Mouse (Mus musculus): ENCODE results near the gene Ltb.

The Ltb gene

DNA sequence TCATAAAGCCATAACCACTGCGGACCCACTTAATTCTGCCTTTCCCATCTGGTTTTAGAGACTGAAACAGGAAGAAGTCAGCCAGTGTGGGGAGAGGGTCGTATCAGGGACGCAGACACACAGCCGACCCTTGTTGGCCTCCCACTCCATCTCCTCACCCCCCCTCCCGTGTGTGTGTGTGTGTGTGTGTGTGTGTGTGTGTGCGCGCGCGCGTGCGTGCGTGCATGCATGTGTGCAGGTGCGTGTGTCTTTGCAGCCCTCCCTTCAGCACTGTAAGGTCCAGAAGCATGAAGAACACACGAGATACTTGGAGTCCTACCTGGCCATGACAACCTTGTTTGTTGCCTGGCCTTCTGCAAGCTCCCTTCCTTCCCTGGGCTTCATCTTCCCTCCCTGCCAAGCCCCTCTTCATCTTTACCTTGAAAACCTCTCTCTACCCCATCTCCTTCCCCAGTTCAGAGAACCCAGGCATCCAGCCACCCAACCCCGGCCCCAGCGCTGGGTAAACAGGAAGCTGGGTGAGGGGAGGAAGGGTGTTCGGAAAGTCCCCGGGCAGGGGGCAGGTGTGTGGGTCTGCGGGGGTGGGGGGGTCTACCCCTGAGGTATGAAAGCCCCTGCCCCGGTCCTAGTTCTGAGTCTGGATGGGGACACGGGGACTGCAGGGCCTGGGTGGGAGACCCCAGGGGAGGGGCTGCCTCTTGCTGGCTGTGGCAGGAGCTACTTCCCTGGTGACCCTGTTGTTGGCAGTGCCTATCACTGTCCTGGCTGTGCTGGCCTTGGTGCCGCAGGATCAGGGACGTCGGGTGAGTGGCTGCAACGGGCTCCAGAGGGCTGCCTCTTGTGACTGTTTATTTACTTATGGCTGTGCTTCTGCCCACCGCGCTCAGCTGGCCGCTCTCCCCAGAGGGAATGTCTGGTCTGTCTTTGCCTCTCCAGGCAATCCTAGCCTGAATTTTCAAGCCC lies at the start of gene Ltb:
Gene Ltb, plus strand, starts transcription at position 559 of the 963 bp plus-strand sequence.
- no peak for DNase-seq (ENCODE audit: low spot score)

DNA sequence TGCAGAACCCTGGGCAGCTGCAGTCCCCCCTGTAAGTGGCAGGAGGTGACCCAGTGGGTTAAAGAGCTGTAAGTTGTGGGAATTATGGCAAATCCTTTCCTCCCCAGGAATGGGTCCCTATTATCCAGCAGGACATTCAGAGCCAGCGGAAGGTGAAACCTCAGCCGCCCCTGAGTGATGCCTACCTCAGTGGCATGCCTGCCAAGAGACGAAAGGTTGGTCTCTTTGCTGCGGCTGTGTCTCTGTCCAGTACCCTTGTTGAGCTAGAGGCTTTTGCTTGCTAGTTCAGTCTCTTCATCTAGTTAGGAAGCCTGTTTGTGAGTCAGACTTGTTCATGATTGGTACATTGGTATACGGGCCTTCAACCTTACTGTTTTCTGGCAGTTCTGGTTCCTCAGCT lies 48.1 kb upstream of the Ltb start:
- no peak for DNase-seq (ENCODE audit: low spot score)

DNA sequence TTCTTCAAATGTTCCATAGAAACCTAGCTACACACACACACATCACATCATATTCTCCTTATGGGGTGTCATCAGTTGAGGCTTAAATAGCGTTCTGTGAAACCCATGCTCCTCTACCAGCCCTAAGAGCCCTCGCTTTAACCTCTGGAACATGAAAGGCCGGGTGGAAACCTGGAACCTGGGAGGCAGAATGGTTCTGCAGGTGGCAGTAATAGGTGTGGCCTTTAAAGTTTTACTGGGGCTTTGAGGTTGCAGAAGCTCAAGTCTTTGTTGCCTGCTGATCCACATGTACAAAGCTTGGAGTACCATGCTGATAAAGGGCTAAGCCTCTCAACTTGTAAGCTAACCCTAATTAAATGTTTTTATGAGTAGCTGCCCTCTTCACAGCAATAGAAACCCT lies 46.9 kb upstream of the Ltb start:
- no peak for DNase-seq (ENCODE audit: low spot score)

GRCm38 (mm10) chr17:35147922-35148639 lies 46.2 kb upstream of the Ltb start:
- DNase-seq (ENCODE audit: low spot score), result peak; percentile 13

GRCm38 (mm10) chr17:35152121-35152520 lies 42.1 kb upstream of the Ltb start:
- no peak for DNase-seq (ENCODE audit: low spot score)

- no peak for DNase-seq (ENCODE audit: low spot score)
These were observed 41.2 kb upstream of the Ltb start for GRCm38 (mm10) chr17:35153077-35153476.

GRCm38 (mm10) chr17:35153931-35154330 lies 40.3 kb upstream of the Ltb start:
- DNase-seq (ENCODE audit: low spot score), result no peak

- DNase-seq (ENCODE audit: low spot score), result no peak
These were observed 39.6 kb upstream of the Ltb start for GRCm38 (mm10) chr17:35154616-35155015.

DNA sequence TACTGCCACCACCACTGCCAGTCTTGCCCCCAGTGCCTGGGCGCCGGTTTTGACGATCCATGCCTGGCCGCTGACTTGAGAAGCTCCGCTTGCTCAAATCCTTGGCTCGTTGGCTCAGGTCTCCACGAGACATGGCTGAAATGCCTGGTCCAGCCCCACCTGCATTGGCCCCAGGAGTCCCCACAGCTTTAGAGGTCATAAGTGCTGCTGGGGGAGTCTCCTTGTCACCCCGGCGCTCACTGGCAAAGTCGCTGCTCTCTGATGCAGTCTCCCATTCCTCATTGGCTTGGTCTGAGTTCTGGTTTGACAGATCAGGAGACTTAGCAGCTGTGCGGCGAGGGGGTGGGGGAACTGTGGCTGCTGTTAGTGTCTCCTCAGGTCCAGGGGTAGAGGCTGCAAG lies 38.8 kb upstream of the Ltb start:
- no peak for DNase-seq (ENCODE audit: low spot score)

DNA sequence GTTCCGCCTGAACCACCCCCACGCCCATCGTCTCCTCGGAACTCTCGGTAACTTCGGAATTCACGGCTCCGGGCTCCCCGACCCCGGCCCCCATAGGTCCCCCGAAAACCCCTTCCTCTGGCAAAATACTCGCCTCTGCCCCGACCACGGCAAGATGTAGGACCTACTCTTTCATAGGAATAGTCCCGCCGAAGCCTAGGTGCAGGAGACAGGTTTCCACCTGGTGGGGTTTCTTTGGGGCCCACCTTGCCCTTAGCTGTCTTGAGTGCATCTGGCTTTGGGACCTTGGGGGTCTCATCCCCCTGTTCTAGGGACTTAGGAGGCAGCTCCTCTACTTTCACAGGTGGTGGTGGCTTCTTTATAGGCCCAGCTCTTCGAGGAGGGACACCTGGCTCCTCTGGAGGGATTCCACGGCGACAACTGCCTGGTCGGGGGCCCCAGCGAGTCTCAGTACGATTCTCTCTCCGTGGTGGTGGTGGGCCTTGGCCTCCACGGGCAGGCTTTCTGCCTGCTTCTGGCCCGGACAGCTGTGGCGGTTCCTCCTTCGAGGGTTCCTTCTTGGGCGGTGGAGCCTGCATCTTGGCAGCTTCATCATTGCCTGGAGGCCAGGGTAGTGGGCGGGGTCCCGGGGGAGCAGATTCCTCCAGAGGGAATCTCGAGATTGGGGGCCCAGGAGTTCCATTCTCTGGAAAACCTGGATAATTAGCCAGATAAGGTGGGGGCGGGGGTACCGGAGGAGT lies 37.6 kb upstream of the Ltb start:
- DNase-seq (ENCODE audit: low spot score), result no peak

- no peak for DNase-seq (ENCODE audit: low spot score)
These were observed 37.0 kb upstream of the Ltb start for GRCm38 (mm10) chr17:35157254-35157653.

DNA sequence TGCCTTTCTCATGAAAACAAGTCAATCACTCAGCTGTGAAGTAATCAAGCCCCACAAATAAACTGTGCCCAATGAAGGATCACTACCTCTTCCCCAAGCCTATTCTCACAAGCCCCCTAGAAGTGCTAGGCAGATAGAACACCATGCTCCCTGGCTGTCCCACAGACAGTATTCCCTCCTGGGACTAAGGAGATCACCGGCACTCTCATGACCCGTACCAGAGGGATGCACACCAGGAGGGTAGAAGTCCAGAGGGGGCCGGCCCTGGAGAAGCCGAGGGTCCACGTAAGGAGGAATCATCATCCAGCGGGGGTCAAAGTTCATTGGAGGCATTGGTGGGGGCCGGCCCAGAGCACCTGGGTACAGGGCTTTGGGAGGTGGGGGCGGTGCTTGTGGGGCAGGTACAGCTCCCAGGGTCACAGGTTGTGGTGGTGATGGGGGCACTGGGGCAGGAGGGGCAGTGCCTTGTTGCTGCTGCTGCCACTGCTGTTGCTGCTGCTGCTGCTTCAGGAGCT lies 36.5 kb upstream of the Ltb start:
- DNase-seq (ENCODE audit: low spot score), result no peak

DNA sequence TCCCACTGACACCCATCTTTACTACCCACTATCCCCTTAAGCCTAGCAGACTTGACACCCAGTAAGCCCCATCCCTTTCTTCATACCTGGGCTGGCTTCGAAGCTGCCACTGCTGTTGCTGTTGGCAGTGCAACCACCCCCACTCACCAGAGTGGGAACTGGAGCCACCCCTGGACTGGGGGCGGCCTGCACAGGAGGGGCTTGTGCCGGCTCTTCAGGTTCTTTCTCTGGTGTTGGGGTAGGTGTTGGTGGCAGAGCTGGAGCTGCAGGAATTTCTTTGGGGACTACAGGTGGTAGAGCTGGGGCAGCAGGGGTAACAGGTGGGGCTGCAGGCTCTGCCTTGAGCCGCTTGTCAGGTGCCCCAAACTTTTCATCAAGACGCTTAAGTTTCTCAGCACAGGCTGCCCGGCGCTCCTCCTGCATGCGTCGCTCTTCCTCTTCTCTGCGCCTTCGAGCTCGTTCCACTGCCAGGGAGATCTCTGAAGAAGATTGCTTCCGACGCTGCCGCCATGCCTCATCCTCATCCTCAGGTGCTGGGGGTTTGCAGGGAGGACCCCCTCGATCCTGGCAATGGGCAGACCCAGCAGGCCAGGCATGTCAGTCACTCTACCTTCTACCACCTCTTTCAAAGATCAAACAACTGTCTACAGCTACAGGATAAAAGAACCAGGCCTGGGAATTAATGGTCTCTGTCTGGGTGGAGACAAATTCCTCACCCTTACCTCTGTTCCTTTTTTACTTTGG lies 35.2 kb upstream of the Ltb start:
- no peak for DNase-seq (ENCODE audit: low spot score)

DNA sequence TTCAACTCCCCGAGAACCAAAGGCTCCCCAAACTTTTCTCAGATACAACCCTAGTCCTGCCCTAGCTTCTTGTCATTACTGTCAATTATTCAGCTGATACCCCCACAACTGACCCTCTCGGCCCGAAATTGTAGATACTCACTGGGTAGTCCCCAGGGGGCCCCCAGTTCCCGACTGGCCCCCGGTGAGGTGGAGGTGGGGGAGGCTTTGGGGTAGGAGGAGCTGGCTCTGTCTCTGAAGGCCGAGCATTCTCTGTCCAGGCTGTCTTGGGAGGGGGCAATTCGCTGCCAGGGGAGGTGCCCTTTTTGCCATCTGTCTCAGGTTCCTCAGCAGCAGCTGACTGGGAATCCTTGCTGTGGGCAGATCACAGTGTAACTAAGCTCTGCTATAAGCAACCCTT lies 34.6 kb upstream of the Ltb start:
- no peak for DNase-seq (ENCODE audit: low spot score)

GRCm38 (mm10) chr17:35161421-35161820 lies 32.8 kb upstream of the Ltb start:
- no peak for DNase-seq (ENCODE audit: low spot score)

GRCm38 (mm10) chr17:35162121-35162520 lies 32.1 kb upstream of the Ltb start:
- DNase-seq (ENCODE audit: low spot score), result no peak

DNA sequence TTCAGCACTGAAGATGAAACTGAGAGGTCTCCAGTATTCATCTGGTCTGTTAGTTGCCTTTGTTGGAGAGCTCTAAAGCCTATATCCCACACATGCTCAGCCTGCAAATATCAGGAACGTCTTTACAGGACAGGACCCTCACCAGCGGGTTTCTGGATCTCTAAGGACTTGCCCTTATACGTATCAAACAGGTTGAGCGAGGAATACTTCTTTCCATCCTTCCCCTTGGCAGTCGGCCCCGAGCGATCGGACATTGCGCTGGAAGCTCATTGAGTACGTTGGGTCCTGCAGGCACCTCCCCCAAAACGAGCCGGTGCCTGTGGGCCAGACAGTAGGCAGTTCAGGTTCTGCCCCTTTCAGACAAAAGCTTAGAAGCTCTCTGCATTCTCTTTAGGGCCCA lies 31.5 kb upstream of the Ltb start:
- DNase-seq (ENCODE audit: low spot score), result no peak

- DNase-seq (ENCODE audit: low spot score), result no peak
These were observed 30.7 kb upstream of the Ltb start for GRCm38 (mm10) chr17:35163326-35164081.

DNA sequence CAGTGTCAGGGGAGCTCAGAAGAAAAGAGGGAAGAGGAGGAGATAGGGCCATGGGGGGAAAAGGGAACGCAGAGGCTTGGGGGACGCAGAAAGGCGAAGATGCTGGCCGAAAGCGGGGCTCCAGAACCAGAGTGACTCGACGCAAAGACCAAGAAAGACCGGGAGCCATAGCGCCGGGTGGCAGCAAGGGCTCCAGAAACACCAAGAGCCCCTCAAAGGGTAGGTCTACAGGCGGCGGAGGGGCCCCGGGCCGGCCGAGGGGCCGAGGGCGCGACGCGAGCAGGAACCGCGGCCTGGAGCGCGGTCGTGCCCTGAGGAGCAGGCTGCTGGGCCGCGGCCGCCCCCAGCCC lies 30.0 kb upstream of the Ltb start:
- DNase-seq (ENCODE audit: low spot score), result no peak

DNA sequence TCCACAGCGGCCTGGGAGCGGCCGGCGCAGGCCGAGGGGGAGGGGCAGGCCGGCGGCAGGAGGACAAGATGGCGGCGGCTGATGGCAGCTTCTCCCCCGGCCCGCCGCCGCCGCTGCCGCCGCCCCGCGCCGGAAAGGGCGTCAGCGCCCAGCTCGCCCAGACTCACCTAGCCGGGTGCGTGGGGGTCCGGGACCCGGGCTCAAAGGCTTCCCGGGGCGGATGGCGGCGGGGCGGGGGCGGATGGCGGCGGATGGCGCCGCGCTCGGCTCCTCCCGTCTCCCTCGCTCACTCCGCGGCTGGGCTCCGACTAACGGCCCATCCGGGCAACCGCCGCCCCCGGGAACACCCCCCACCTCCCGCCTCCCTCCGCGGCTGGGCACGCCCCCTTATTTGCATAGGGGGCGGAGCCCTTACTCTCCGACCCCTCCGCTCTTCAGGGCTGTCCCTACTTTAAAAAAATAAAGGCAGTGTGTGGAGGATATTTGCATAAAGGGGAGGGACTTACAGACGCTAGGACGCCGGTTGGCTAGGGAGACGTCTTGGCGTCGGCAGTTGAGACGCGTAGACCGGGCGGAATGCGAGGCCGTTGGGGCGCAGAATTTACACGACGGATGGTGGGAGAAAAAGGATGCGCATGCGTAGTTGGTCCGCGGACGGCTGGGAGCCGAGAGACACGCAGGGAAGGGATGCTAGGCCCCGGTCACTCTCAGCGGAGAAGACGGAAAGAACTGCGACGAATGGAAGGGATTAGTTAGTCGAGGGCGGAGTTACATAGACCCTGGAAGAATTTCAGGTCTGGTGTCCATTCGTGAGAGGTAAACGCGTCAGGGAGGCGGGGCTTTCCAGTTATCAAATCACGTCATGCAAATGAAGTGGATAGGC lies 29.4 kb upstream of the Ltb start, which contains the start of gene Prrc2a:
Gene Prrc2a, minus strand, starts transcription at position 330 of the 883 bp plus-strand sequence.
- peak; percentile 99 for DNase-seq (ENCODE audit: low spot score)
